Mouse (Mus musculus): Measurements from ENCODE around the gene Rps11.
"Not testable (repeated sequence)": the region's sequence is repeated elsewhere in the genome, so short reads cannot be mapped to it uniquely, and the experiment has no call there.

Gene Rps11

GRCm38 (mm10) chr7:45133446-45134159 lies 9.4 kb upstream of the Rps11 start:
- DNase-seq (ENCODE audit: extremely low read depth, low read depth) = no peak

DNA sequence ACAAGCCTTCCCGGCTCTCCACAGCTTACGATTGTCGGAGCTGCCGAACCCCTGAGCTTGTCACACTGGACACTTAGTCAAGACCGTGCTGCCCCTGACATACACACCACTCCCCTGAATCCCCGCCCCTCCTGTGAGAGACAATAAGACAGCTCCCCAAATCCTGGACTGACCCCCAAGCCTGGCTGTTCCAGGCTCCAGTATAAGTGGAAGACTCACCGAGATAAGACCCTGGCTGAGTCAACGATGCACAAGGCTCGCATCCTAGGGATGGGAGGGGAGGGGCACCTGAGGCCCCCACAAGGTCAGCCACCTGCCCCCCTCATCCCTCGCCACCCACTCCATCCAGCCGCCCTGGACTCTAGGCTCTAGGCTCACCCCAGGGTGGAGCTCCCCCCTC lies 7.6 kb upstream of the Rps11 start:
- DNase-seq (ENCODE audit: extremely low read depth, low read depth) = no peak

GRCm38 (mm10) chr7:45129776-45130512 lies 5.7 kb upstream of the Rps11 start:
- DNase-seq (ENCODE audit: extremely low read depth, low read depth) = no peak

GRCm38 (mm10) chr7:45129318-45129717 lies 5.1 kb upstream of the Rps11 start:
- no peak for DNase-seq (ENCODE audit: extremely low read depth, low read depth)

- peak; percentile 95 for DNase-seq (ENCODE audit: extremely low read depth, low read depth)
These were observed 4.5 kb upstream of the Rps11 start, which contains the start of gene Rpl13a for GRCm38 (mm10) chr7:45128624-45129246. TSS of gene Rpl13a (minus strand) at chr7:45128761.

- DNase-seq (ENCODE audit: extremely low read depth, low read depth) = no peak
These were observed 3.5 kb upstream of the Rps11 start for GRCm38 (mm10) chr7:45127700-45128224.

- no peak for DNase-seq (ENCODE audit: extremely low read depth, low read depth)
These were observed 2.8 kb upstream of the Rps11 start for GRCm38 (mm10) chr7:45126844-45127699.

- DNase-seq (ENCODE audit: extremely low read depth, low read depth) = no peak
These were observed 2.1 kb upstream of the Rps11 start for GRCm38 (mm10) chr7:45126147-45126843.

- not testable (repeated sequence) for DNase-seq (ENCODE audit: extremely low read depth, low read depth)
These were observed 1.4 kb upstream of the Rps11 start for GRCm38 (mm10) chr7:45125649-45126048.

- DNase-seq (ENCODE audit: extremely low read depth, low read depth) = no peak
These were observed 933 bp upstream of the Rps11 start for GRCm38 (mm10) chr7:45125144-45125600.

- no peak for DNase-seq (ENCODE audit: extremely low read depth, low read depth)
These were observed 1.1 kb downstream of the Rps11 start for GRCm38 (mm10) chr7:45123186-45123570.

GRCm38 (mm10) chr7:45122561-45123185 lies 1.6 kb downstream of the Rps11 start:
- DNase-seq (ENCODE audit: extremely low read depth, low read depth) = no peak

GRCm38 (mm10) chr7:45121966-45122365 lies 2.3 kb downstream of the Rps11 start:
- no peak for DNase-seq (ENCODE audit: extremely low read depth, low read depth)

GRCm38 (mm10) chr7:45121404-45121803 lies 2.8 kb downstream of the Rps11 start:
- no peak for DNase-seq (ENCODE audit: extremely low read depth, low read depth)

GRCm38 (mm10) chr7:45119780-45120709 lies 4.2 kb downstream of the Rps11 start:
- DNase-seq (ENCODE audit: extremely low read depth, low read depth) = no peak

GRCm38 (mm10) chr7:45118336-45118735 lies 5.9 kb downstream of the Rps11 start:
- no peak for DNase-seq (ENCODE audit: extremely low read depth, low read depth)

GRCm38 (mm10) chr7:45117566-45117965 lies 6.7 kb downstream of the Rps11 start:
- DNase-seq (ENCODE audit: extremely low read depth, low read depth) = no peak

DNA sequence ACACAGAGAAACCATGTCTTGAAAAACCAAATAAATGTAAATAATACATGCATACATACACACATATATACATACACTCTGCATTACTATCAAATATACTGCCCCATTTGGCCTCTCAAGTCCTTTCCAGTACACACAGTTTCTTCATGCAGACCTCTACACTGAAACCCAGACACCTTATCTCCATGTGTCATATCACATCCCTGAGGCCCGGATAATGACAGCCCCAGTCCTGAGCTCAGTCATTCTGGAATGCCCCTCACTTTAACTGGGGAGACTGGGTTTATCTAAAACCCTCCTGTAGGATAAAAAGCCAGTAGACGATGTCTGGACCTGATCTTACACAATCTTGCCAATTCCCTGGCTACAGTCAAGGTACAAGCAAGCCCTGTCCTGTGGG lies 10.8 kb downstream of the Rps11 start:
- DNase-seq (ENCODE audit: extremely low read depth, low read depth) = no peak

DNA sequence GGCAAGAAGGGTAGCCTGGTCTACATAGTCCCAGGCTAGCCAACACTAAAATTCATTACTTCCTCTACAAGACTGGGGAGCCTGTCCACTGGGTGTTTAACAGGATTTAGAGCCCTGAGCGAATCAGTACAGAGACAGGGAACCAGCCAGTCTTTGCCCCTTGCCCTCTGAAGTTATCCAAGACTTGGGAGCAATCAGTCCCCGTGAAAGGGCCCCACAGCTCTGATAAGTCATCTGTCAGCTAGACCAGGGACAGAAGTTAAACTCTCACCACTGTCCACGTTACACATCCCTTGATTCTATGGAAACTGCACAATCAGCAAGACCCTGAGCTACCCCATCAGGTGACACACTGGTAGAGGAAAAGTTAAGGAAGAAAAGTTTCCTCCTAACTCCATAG lies 11.7 kb downstream of the Rps11 start:
- no peak for DNase-seq (ENCODE audit: extremely low read depth, low read depth)

Measured in MEL-GATA-1-ER (cell line).